Mouse (Mus musculus) lung, postnatal 36 days (tissue): ENCODE measurements around the gene Coq7.

Experiments used
- DNase-seq: peaks from one replicate; pipeline ENCODE4 v3.0.0; 2022; ENCODE audit warnings: mixed read lengths

Gene Coq7

GRCm38 (mm10) chr7:118493892-118494291, 39.3 kb downstream of the Coq7 start:
- peak; percentile 75 for DNase-seq

DNA sequence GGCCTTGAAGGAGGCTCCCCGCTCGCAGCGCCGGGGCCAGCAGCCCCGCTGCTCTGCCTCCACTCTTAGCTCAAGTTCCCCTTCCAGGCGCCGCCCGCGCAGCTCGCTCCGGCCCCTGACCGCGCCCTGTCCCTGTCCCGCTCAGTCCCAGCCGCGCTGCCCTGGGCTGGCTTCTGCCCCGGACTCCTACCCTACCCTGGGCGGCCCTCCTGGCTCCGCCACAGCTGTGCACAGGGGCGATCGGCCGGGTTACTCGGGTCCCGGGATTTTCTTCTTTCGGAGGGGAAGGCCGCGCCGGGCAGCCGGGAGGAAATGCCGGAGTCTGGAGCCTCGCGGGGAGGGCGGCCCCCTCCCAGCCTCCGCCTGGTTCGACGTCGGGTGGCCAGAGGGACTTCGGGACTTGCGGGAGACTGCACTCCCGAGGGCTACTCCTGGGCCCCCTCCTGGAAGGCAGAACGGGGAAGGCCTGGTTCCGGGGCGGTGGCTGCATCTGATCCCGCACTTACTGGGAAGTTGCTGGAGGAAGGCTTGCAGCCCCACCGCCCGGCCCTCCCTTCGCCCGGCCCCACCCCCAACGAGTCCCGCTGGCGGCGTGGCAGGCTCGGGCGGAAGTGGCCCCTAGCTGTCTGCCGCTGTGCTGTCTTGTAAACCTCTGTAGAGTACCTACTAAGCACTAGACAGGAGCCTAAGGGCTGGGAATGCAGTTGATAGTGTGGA, 41.6 kb downstream of the Coq7 start, which contains the start of gene Itpripl2:
Itpripl2 (minus strand) TSS at position 545 of the 717 bp plus-strand sequence.
- peak; percentile 92 for DNase-seq

DNA sequence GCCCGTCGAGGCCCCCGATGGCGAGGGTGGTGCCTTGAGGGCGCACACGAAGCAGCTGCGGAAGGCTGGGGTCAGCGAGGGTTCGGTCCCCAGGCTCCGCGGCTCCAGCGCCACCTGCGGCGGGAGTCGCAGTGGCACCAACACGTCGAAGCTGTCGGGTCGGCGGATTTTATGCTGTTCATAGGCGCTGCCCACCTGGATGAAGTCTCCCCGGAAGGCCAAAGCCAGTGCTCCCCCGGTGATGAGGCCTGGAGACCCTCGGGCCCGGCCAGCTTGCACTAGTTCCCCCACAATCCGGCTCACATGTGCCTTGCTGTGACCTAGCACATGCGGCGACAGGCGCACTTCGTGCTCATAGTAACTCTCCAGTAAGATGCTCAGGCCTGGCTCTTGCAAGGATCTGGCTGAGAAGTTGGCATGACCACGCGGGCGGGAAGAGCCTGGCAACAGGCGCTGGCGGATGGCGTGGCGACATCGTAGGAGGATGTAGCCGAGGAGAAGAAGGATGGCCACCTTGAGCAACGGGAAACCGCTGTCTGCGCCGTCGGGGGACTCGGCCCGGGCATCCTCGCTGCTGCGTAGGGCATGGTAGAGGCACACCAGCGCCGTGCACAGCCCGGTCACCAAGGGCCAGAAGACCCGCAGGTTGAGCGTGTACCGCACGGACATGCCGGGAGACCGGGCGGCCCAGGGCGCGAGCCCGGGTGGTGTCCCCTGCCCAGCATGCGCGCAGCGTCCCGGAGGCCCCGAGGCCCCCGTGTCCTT, 42.3 kb downstream of the Coq7 start:
- peak; percentile 59 for DNase-seq

DNA sequence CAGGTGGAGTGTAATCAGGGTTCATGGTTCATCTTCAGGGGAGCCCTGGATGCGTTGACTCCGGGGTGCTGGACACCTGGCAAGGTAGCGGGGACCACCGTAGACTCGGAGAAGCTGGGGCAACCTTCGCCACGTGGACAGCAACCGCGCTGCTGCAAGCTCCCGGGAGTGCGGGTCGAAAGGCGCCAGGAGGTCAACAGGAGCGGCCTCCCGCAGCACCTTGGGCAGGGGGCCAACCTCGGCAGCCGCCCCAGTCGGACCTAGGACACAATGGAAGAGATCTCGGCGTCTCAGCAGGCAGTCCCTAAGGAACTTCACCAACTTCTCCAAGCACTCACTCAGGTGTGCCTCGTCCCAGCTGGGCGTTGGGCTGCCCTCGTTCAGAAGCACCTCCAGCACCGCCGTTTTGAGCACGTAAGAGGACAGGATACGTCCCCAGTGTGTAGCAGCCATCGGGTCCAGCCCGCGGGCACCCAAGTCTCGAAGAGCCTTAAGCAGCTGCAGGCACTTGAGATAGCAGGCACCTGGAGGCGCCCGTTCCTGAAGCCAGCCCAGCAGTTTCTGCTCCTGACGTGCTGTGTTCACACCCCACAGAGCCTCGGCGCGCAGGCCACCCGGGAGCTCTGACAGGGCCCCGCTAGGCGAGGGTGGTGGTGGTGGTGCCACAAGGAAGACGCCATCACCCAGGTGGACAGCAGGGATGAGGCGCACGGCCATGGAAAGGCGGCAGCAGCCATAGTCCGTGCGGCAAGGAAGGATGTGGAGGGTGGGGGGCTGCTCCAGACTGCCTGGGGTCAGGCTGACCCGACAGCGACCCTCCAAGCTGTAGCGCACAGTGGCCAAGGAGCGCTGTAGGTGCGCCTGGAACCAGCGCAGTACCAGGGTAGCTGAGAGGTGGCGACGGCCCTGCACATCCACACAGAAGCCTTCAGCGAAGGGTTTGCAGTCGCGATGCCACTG, 43.2 kb downstream of the Coq7 start:
- DNase-seq: peak; percentile 28

- no peak for DNase-seq
Observed at GRCm38 (mm10) chr7:118488060-118488664, 45.0 kb downstream of the Coq7 start.

DNA sequence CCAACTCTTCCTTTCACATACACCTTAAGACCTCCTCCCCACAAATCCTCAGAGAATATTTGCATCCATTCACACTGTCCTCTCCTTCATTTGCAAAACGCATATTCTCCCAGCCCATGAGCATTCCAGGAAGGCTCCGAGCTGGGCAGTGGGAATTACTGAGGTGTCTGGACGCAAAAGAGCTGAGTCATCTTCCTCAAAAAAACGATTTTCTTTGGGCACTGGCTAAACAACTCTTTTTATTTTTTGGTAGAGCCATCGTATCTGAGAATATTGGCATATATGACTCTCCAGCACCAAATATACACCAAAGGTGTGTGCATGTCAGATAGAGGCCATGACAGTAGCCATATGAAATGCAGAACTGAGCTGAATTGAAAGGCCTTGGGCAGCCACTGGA, 46.2 kb downstream of the Coq7 start:
- DNase-seq: no peak

DNA sequence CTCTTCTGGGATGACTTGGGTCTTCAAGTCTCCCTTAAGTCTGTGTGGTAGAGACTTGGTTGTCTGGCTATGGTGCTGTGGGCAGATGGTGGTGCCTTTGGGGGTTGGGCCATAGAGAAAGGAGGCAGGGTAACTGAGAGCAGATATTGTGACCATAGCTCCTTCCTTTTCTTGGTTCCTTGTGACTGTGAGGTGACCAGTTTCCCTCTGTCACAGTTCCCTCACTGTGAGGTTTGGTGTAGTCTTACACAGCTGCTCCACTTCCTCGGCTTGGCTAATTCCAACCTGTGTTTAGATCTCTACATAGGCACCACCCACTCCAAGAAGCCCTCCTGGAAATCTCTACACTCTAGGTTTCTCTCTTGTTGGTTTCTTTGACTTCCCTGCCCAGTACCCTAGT, 49.2 kb downstream of the Coq7 start:
- peak; percentile 27 for DNase-seq

DNA sequence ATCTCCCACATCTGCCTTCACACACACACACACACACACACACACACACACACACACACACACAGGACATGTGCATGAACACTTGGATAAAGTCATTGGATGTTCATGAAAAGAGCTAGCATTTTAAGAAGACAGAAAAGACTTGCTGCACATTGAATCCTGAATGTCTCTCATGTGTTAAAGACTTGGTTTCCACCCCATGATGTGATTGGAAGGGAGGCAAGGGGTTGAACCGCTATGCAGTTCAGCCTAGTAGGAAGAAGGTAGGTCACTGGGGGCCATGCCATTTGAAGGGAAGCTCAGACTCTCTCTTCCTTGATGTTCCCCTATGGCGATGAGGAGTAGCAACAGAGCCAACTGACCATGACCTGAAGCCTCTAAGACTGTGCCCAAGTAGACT, 51.2 kb downstream of the Coq7 start:
- no peak for DNase-seq

GRCm38 (mm10) chr7:118481047-118481810, 51.9 kb downstream of the Coq7 start:
- DNase-seq: peak; percentile 35

DNA sequence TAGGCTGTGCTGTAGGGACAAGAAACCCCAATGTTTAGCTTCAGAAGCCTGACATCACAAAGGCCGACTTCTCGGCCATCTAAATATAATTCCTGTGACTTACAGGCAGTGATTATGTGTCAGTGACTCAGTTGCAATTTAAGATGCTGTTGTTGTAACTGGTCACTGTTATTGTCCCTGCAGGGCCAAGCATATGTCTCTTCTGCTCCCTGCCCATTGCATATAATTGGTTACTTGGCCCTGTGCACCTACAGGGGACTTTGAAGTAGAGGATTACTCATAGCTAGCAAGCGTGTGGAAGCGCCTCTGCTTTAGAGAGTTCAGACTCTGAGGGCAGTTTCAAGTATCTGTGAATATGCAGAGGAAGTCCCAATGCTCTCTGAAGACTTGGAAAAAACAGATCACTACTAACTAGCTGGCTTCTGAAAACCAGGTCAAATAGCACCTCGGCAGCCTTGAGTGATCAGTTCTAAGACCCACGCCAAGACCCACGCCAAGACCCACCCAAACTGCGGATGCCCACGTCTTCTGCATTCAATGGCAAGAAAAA, 52.9 kb downstream of the Coq7 start:
- no peak for DNase-seq

DNA sequence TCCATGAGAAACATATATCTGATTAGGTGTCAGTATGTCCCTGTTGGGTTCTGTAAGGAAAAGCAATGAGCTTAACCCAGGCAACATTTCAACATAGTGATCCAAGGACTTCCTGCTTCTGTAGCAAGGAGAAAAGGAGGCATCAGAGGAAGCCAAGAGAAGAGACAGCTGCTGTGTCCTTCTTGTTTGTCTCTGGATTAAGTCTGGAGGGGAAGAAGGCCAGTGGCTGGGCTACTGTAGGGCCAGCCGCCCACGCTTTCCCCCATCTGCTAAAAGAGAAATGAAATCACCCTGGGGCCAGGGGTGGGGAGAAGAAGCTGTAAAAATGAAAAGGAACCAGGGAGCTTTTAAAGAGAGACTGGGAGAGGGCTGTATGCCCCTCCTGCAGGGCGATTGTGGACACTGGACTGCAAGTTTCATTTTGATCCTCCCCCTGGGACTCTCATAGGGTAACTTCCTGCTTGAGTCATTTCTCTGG, 54.3 kb downstream of the Coq7 start:
- peak; percentile 75 for DNase-seq

- no peak for DNase-seq
Observed at GRCm38 (mm10) chr7:118476428-118476827, 56.7 kb downstream of the Coq7 start.

GRCm38 (mm10) chr7:118475008-118475705, 58.0 kb downstream of the Coq7 start:
- no peak for DNase-seq

DNA sequence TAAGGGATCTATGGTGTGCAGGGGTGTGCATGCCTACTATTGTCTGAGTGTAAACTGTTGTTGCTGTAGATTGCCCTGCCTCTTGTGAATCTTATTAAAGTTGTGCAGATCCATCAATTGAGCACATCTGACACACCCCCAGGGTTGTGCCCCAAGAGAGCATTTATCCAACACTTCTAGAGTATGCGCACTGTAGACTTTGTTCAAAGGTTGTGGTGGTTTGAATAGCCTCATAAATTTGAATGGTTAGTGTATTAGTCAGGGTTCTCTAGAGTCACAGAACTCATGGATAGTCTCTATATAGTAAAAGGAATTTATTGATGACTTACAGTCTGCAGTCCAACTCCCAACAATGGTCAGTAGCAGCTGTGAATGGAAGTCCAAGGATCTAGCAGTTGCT, 60.3 kb downstream of the Coq7 start:
- DNase-seq: no peak

GRCm38 (mm10) chr7:118468060-118468459, 65.1 kb downstream of the Coq7 start:
- no peak for DNase-seq

DNA sequence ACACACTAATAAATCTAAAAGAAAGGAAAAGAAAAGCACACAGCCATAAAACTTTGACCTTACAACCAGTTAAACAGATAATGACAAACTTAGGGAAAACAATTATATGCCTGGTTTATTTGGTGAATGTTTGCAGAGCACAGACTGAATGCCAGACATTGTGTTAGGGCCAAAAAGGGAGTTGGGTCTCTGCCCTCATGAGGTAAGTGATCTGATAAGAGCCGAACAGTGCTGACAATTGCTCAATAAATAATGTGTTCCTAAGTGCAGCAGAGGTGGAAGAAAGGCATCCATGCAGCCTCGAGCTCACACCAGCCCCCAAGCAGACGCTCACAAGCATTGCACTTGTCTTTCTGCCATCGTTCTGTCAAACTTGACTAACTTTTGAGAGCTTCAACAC, 68.7 kb downstream of the Coq7 start:
- DNase-seq: peak; percentile 77

- peak; percentile 68 for DNase-seq
Observed at GRCm38 (mm10) chr7:118462818-118463762, 70.1 kb downstream of the Coq7 start.

GRCm38 (mm10) chr7:118461400-118462136, 71.6 kb downstream of the Coq7 start:
- peak; percentile 29 for DNase-seq
